Mouse (Mus musculus): Measurements from ENCODE around the gene Tmc5.

Gene Tmc5

GRCm38 (mm10) chr7:118611185-118611749, 14.2 kb downstream of the Tmc5 start:
- DNase-seq: no peak

- no peak for DNase-seq
Measured at GRCm38 (mm10) chr7:118611933-118612332, 14.8 kb downstream of the Tmc5 start.

GRCm38 (mm10) chr7:118614076-118614475, 17.0 kb downstream of the Tmc5 start:
- DNase-seq: no peak

- no peak for DNase-seq
Measured at GRCm38 (mm10) chr7:118618104-118618503, 21.0 kb downstream of the Tmc5 start.

- no peak for DNase-seq
Measured at GRCm38 (mm10) chr7:118620243-118620906, 23.3 kb downstream of the Tmc5 start.

- no peak for DNase-seq
Measured at GRCm38 (mm10) chr7:118621094-118621493, 24.0 kb downstream of the Tmc5 start.

- DNase-seq: no peak
Measured at GRCm38 (mm10) chr7:118627550-118628298, 30.6 kb downstream of the Tmc5 start.

GRCm38 (mm10) chr7:118633094-118633493, 36.0 kb downstream of the Tmc5 start:
- DNase-seq: no peak

- no peak for DNase-seq
Measured at GRCm38 (mm10) chr7:118633951-118634350, 36.9 kb downstream of the Tmc5 start.

GRCm38 (mm10) chr7:118637466-118637865, 40.4 kb downstream of the Tmc5 start:
- no peak for DNase-seq

- no peak for DNase-seq
Measured at GRCm38 (mm10) chr7:118646237-118646636, 49.1 kb downstream of the Tmc5 start.

GRCm38 (mm10) chr7:118649328-118649727, 52.2 kb downstream of the Tmc5 start:
- DNase-seq: no peak

GRCm38 (mm10) chr7:118650119-118650518, 53.0 kb downstream of the Tmc5 start:
- DNase-seq: no peak

GRCm38 (mm10) chr7:118650891-118651290, 53.8 kb downstream of the Tmc5 start:
- no peak for DNase-seq

GRCm38 (mm10) chr7:118652572-118653295, 55.6 kb downstream of the Tmc5 start:
- no peak for DNase-seq

- DNase-seq: no peak
Measured at GRCm38 (mm10) chr7:118656730-118657129, 59.6 kb downstream of the Tmc5 start.

- no peak for DNase-seq
Measured at GRCm38 (mm10) chr7:118667773-118668172, 70.7 kb downstream of the Tmc5 start.

- DNase-seq: no peak
Measured at GRCm38 (mm10) chr7:118670142-118670541, 73.0 kb downstream of the Tmc5 start.

GRCm38 (mm10) chr7:118676826-118677225, 79.7 kb downstream of the Tmc5 start:
- no peak for DNase-seq

GRCm38 (mm10) chr7:118688199-118688598, 91.1 kb downstream of the Tmc5 start:
- peak; percentile 59 to 77 for DNase-seq

- DNase-seq: peak in 1 of 2 experiments; percentile 30
Measured at GRCm38 (mm10) chr7:118689088-118689487, 92.0 kb downstream of the Tmc5 start.

GRCm38 (mm10) chr7:118691287-118691686, 94.2 kb downstream of the Tmc5 start:
- no peak for DNase-seq

- peak; percentile 39 to 69 for DNase-seq
Measured at GRCm38 (mm10) chr7:118696146-118696545, 99.0 kb downstream of the Tmc5 start.
